Mouse (Mus musculus): ENCODE measurements around the gene March4.

The March4 gene

GRCm38 (mm10) chr1:72530516-72531196, 6.1 kb downstream of the March4 start:
- DNase-seq (ENCODE audit: low spot score in 2 of 2): peak in 1 of 2 experiments; percentile 16

- no peak for DNase-seq (ENCODE audit: low spot score in 2 of 2)
These were observed 7.5 kb downstream of the March4 start for GRCm38 (mm10) chr1:72529192-72529591.

DNA sequence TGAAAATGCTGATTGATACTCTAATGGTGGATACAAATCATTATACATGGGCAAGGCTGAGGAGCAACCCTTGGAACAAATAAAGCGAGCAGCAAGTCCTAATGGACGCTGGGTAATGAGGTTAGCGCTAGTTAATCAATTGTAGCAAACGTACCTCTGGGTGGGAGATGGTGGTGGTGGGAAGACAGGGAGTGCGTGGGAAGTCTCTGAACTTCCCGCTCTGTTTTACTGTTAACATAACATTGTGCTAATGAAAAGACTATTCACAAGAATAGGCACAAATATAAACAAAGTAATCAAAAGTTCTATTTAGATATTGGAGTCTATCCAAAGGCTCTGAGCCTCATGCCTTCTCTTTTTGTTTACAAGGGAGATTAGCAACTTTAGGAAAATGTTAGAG, 13.1 kb downstream of the March4 start:
- DNase-seq (ENCODE audit: low spot score in 2 of 2): no peak

- no peak for DNase-seq (ENCODE audit: low spot score in 2 of 2)
These were observed 25.8 kb downstream of the March4 start for GRCm38 (mm10) chr1:72510778-72511520.

DNA sequence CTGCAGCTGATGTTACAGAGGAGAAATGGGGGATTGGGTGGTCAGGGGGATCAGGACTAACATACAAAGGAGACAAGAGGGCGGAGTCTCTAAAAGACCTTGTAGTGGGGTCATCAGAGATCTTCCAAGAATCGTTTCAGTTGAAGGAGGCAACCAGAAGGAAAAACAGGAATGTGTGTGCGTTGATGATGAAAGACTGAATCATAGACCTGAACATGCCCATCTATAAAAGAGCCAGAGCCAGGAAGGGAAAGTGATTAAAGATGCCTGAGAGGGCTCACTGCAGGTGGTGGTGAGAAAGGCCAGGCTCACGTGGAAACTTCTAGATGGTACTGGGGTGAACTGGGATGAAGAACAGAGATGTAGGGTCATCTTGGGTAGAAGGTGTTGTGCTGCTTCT, 27.2 kb downstream of the March4 start:
- no peak for DNase-seq (ENCODE audit: low spot score in 2 of 2)

GRCm38 (mm10) chr1:72507670-72508069, 29.1 kb downstream of the March4 start:
- DNase-seq (ENCODE audit: low spot score in 2 of 2): no peak

DNA sequence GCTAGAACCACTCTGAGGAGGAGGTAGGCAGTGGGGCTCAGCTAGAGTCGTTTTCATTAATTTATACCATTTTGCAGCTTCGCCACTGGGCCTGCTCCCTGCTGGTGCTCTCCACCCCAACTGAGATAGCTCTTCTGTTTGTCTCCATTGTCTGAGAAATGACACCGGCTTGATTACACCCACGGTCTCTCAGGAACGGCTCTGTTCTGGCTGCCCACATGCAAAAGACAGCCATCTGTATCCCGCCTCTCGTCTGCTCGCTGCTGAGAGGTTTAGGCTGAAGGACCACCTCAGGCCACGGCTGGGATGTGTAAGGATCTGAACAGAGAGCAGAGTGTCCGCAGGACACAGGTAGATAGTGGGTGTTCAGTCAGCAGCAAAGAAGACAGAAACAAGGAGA, 30.5 kb downstream of the March4 start:
- peak in 1 of 2 experiments; percentile 51 for DNase-seq (ENCODE audit: low spot score in 2 of 2)

DNA sequence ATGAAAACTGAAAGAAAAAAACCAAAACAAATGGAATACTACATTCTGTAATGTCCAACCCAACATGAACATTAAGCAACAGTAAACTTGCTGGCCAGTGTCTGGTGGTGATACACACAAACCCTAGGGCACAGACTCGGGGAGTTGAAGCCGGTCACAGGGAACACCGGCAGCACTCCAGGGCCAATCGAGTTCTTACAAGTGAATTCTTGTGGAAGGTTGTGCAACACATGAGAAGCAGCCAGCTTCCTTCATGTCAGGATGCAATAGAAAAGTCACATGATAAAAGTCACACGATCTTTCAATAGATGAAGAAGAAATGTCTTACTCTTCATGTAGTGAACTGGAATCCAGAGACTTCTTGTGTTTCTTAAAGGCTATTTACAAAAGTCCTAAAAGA, 39.1 kb downstream of the March4 start:
- DNase-seq (ENCODE audit: low spot score in 2 of 2): no peak

GRCm38 (mm10) chr1:72493454-72493853, 43.3 kb downstream of the March4 start:
- DNase-seq (ENCODE audit: low spot score in 2 of 2): no peak

DNA sequence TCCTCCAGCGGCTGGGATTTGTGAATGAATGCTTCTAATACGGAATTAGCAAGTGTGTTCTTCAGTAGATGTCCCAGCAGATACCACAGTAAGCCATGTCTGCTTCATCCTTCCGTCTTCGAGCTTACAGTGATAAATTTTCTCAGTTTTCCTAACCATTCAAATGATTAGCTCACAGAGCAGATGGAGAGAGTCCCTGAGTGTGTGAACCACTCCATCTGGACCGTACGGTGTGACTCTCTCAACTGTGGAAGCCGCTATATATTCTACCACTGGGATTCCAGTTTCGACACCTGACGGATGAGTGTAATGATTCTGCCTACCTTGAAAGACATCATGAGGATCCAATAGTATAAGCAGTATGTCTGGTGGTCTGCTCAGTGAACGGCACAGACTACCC, 44.1 kb downstream of the March4 start:
- peak in 1 of 2 experiments; percentile 54 for DNase-seq (ENCODE audit: low spot score in 2 of 2)

- DNase-seq (ENCODE audit: low spot score in 2 of 2): no peak
These were observed 45.4 kb downstream of the March4 start for GRCm38 (mm10) chr1:72491307-72491706.

DNA sequence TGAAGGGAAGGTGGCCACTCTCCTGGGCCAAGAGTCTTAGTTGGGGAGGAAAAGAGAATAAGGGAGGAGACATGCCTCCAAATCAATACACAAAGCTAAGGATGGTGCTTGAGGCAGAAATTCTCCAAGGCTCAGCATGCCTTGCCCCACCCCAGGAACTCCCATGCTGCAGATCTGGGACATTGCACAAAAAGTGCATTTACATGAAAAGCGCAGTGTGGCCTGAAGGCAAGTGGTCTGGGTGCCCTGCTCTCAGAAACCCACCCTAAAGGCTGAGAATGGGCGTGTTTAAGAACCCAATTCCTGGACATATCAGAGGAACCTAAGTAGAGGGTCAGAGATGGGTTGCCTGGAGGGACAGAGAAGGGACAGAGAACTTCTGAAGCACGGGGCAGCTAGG, 45.9 kb downstream of the March4 start:
- no peak for DNase-seq (ENCODE audit: low spot score in 2 of 2)

GRCm38 (mm10) chr1:72490193-72490592, 46.5 kb downstream of the March4 start:
- DNase-seq (ENCODE audit: low spot score in 2 of 2): no peak

GRCm38 (mm10) chr1:72476594-72476993, 60.1 kb downstream of the March4 start:
- no peak for DNase-seq (ENCODE audit: low spot score in 2 of 2)

DNA sequence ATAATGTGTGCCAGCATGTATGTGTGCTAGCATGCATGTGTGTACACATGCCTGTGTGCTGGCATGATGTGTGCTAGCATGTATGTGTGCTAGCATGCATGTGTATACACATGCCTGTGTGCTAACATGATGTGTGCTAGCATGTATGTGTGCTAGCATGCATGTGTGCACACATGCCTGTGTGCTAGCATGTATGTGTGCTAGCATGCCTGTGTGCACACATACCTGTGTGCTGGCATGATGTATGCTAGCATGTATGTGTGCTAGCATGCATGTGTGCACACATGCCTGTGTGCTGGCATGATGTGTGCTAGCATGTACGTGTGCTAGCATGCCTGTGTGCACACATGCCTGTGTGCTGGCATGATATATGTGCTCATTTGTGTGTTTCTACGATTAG, 67.7 kb downstream of the March4 start:
- DNase-seq (ENCODE audit: low spot score in 2 of 2): no peak

GRCm38 (mm10) chr1:72468466-72469003, 68.2 kb downstream of the March4 start:
- no peak for DNase-seq (ENCODE audit: low spot score in 2 of 2)

DNA sequence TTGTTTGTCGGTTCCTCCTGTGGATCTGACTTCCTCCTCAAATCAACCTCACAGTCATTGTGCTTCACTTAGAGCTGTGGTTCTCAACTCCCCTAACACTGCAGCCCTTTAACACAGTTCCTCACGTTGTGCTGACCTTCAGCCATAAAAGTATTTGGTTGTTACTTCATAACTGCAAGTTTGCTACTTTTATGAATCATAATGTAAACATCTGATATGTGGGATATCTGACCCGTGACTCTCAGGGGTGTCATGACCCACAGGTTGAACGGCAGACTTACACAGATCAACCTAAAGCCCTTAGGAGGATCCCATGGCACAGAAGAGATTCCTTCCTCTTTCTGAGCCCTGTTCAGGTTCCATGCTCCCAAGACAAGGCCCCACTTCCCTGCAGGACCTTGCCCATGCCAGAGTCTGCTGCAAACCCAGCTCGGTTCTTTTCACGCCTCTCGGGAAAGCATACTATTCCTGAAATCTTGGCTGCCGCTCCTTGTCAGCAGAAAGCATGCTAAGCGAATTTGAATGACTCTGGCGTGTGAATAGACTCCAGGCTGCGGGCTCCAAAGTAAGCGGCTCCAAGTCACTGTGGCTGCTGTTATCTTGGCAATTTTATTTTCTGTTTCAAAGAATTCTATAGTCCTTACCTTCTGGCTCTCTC, 71.7 kb downstream of the March4 start:
- DNase-seq (ENCODE audit: low spot score in 2 of 2): peak; percentile 81 to 88

- no peak for DNase-seq (ENCODE audit: low spot score in 2 of 2)
These were observed 74.2 kb downstream of the March4 start for GRCm38 (mm10) chr1:72462516-72462915.

GRCm38 (mm10) chr1:72457652-72458051, 79.1 kb downstream of the March4 start:
- peak in 1 of 2 experiments; percentile 54 for DNase-seq (ENCODE audit: low spot score in 2 of 2)

GRCm38 (mm10) chr1:72455923-72456322, 80.8 kb downstream of the March4 start:
- DNase-seq (ENCODE audit: low spot score in 2 of 2): no peak

- no peak for DNase-seq (ENCODE audit: low spot score in 2 of 2)
These were observed 82.0 kb downstream of the March4 start for GRCm38 (mm10) chr1:72454733-72455201.

GRCm38 (mm10) chr1:72452839-72453238, 83.9 kb downstream of the March4 start:
- no peak for DNase-seq (ENCODE audit: low spot score in 2 of 2)

All from right cerebral cortex, postnatal 10 days (tissue).